Mouse (Mus musculus) lung, postnatal 10 days (tissue): ENCODE data around the gene Gm45785.

Source experiments
- DNase-seq: peaks from one replicate; pipeline ENCODE4 v3.0.0; 2021

Gene Gm45785

GRCm38 (mm10) chr7:140857550-140858505 is 1.7 kb upstream of the Gm45785 start, which contains the start of gene Bet1l:
Bet1l (minus strand) TSS chr7:140857577.
- no peak for DNase-seq

DNA sequence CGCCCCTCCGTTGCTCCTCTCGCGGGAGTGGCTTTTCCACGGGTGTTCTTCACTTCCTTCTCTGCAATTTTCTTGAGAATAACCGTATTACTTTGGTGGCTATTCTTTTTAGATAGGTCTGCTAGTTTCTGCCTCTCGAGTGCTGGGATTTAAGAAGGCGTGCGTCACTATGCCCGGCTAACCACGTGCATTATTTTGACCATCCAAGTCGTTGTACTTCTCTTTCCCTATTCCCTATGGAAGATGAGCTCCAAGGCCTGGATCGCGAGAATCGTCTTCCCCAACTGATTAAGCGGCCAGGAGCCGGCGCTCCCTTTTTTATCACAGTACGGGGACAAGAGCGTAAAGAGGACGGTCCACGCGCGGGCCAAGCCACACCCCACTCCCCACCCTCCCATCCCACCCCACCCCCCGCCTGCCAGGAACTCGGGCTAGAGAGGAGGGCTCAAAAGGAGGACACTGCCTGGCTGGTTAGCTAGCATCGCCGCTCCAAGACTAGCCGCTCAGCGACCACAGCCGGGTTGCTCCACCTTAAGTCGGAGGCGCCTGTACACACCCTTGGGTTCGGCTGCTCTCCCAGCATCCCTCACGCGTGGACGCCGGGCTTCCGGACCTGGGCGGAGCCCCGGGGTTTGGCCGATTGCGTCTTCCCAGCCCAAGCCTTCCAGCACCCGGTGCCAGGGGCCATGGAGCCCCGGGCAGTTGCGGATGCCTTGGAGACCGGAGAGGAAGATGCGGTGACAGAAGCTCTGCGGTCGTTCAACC is 836 bp upstream of the Gm45785 start, which contains the start of gene Ric8a:
TSS of gene Ric8a (plus strand) at position 173 of the 765 bp plus-strand sequence.
- peak; percentile 96 for DNase-seq

DNA sequence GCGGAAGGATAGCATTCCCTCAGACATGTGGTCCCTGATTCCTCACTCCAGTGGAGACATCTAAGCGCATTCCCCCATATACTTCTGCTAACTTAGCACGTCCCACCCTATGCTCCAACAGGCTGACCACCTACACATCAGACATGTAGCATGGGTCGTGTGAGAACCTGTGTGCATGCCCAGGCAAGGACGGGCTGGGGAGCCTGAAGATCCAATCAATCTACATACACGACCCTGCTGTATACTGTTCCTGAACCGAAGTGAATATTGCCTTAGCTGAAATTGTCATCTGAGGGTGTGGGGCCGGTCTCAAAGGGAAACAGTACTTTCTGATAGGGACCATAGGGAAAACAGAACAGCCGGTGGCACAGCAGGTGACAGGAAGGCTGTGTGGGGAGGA is 950 bp downstream of the Gm45785 start:
- DNase-seq: no peak

GRCm38 (mm10) chr7:140854483-140854882 is 1.6 kb downstream of the Gm45785 start:
- no peak for DNase-seq

DNA sequence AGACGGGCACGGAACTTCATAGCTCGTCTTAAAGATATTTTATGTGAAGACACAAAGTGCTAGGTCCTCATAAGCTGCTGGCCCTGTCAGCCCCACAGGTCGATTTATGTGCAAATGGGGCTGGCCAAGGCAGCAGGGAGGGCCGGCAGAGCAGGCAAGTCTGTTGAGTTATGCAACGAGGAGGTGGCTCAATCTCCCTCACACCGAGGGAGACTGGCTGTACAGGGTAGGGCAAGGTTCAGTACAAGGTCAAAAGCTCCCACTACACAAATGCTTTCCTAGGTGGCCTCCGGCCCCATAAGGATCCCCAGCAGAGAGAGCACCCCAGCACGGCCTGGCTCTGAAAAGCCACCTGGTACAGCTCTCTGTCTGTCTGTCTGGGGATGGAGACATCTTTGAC is 2.7 kb downstream of the Gm45785 start:
- DNase-seq: no peak

DNA sequence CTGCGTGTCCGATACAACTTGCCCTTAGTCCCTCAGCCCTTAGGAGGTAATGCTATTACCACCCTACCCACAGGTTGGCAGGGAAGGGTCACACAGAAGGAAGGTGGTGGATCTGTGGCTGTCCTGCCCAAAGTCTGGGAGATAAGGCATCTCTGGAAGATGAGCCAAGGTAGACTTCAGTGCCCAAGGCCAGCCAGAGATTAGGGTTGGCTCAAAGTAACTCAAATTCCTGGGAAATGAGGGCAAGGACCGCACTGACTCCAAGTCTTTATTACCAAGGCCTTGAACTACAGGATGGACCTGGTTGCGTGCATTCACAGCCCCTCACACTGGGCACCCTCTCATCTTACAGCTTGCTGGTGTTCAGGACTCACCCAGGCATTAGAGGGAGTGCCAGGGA is 4.2 kb downstream of the Gm45785 start:
- no peak for DNase-seq

- DNase-seq: no peak
These were observed 7.5 kb downstream of the Gm45785 start for GRCm38 (mm10) chr7:140848591-140848990.

DNA sequence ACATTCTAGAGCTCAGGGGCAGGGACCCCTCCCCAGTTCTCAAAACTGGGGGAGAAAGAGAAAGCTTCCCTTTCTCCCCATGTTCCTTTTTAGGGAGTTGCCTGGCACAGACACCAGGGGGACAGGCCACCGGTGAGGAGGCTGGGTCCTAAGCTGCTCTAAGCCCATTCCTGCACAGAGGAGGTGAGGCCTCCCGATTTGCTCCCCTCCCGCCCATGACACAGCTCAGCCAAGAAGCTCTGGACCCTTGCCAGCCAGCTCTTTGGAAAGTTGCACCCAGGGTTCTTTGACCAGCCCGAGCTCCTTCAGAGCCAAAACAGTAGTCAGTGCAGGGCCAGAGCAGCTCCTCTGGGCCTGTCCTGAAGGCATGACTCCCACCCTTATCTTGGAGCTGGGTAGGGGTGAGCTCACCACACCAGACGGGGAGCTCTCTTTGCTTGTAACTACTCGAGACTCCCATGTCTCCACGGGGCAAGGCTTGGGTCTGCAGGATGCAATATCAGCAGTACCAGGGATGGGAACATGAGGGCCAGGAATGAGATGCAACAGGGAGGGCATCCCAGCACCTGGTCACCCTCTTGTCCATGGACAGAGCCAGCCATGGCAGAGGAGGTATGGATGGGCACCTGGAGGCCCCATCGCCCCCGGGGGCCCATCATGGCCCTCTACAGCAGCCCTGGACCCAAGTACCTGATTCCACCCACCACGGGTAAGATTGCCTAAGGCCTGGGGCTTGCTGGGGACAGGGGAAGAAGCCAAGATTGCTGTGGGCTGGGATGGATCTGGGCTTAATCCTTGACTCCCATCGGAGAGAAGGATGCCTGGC is 8.2 kb downstream of the Gm45785 start, which contains the start of gene Odf3:
TSS of gene Odf3 (plus strand) at position 51 of the 826 bp plus-strand sequence.
- DNase-seq: peak; percentile 61

DNA sequence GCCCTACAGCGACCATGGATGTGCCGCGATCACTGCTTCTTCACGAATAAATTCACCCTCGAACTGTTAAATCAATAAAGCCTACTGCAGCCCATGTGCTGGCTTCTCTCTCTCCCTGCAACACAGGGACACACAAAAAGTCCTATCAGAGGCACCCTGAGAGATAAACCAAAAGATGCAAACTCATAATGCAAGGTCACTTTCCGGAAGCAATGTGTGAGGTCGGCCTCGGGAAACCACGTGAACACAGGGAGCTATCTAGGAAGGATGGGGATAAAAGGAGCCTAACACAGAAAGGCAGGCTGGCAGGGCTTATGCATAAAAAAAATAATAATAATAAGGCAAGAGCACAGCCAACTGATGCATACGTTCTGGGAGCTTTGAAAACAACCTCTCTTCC is 9.5 kb downstream of the Gm45785 start:
- DNase-seq: no peak

DNA sequence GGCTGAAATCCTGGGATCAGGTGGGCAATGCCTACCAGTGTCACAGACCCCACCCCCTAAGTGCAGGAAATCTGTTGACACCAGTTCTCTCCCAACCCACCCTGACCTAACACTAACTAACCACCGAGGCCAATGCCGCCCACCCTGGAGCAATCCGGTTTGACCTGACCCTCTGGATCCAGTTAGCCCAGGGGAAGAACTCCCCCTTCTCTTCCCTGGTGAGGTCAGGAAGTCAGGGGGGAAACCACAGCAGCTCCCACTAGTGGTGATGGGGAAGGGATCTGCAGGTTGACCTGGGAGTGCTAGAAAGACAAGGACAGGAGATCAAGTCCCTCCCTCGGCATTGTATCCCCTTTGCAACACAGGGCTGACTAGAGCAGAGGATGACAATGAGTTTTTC is 10.4 kb downstream of the Gm45785 start:
- no peak for DNase-seq

DNA sequence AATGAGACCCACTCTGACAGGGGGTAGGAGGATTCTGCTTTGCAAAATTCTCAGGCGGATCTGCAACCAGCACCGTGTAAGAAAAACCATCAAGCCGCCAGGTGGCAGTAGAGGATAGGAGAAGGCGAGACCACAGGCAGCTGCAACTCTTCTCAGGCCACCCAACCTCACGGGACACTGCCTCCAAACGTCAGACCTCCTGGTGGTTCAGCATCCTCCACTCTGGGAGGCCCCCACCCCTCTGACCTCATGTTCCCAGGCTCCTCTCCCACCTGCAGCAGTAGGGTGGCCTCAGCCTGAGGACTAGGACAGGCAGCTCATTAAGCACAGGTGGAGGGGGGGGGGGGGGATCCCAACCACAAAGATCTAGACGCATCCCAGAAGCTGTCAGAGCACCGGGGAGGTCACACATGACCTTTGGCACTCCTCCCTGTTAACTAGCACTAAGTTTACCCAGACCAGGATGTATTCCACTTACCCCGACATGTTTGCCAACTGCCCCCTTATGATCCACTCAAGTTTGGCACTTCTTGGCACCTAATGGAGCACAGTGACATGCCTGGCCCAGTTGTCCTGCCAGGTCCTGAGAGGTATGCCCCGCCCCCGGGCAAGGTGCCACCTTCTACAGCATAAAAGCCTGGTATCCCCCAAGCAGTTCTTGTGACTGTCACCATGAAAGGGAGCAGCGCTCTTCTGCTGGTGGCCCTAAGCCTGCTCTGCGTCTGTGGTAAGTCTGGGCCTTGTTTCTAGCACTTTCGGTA is 11.0 kb downstream of the Gm45785 start, which contains the start of gene Scgb1c1:
TSS of gene Scgb1c1 (plus strand) at position 643 of the 761 bp plus-strand sequence.
- peak; percentile 96 for DNase-seq

GRCm38 (mm10) chr7:140843806-140844205 is 12.3 kb downstream of the Gm45785 start:
- no peak for DNase-seq

- DNase-seq: no peak
These were observed 15.1 kb downstream of the Gm45785 start for GRCm38 (mm10) chr7:140840750-140841735.

GRCm38 (mm10) chr7:140839556-140839955 is 16.6 kb downstream of the Gm45785 start:
- DNase-seq: no peak

DNA sequence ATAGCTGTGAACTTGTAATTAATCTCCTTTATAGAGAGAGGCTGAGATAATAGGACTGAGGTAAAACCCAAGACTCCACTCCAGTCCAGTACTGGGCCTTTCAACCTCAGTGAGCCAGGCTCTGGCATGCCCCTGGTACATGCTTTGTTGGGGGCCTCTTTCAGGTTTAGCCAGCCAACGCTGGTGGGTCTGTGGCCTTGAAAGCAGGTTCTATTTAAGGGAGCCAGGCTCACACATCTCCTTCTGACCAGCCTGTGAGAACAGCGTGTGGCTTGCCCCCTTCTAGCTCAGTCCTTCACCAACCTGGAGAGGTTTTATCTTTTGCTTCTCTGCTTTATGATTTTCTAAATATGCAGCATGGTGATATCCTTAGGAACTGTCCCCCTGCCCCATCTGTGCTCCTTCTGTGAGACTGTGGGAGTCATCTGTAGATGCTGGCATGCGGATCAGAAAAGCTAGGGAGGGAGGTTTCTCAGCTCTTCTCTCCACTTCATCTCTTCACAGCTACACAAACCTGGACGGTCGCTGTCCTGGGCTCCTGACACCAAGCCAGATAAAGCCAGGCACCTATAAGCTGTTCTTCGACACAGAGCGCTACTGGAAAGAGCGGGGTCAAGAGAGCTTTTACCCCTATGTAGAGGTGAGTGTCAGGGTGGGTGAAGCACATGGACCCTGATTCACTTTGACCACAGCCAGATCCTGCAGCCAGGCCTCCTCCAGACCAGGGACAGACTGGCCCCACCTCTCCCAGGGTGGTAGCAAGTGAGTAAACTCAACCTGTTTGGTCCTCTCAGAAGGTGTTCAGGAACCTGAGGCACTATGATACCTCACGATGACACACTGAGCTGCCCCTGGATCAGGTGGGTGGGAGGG is 19.7 kb downstream of the Gm45785 start:
- no peak for DNase-seq

DNA sequence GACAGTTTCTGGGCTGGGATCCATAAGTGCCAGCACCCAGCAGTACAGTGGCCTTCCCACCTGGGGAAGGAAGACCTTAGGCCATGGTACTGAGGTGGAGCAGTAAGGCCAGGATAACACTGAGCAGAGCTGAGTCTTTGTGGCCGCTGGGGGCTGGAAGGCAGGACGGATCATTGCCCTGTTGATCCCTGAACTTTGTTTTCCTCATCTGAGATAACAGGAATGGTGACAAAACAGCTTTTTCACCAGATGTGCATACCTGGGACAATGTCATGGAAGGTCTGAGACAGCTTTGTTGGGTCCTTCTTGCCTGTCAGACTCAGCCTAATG is 20.4 kb downstream of the Gm45785 start:
- no peak for DNase-seq

- peak; percentile 45 for DNase-seq
These were observed 21.0 kb downstream of the Gm45785 start, which contains the start of gene Urah for GRCm38 (mm10) chr7:140834968-140835757. Urah (plus strand) TSS chr7:140835018.

DNA sequence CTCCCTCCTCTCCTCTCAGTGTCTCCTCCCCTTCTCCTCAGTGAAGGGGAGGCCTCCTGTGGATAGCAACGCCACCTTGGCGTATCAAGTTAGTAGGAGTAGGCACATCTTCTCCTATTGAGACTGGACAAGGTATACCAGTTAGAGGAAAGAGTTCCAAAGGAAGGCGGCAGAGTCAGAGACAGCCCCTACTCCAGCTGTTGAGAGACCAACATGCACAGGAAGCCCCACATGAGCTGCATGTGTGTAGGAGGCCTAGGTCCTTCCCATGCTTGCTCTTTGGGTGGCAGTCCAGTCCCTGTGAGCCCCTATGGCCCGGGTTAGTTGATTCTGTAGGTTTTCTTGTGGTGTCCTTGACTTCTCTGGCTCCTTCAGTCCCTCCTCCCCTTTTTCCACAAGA is 22.8 kb downstream of the Gm45785 start:
- DNase-seq: no peak

DNA sequence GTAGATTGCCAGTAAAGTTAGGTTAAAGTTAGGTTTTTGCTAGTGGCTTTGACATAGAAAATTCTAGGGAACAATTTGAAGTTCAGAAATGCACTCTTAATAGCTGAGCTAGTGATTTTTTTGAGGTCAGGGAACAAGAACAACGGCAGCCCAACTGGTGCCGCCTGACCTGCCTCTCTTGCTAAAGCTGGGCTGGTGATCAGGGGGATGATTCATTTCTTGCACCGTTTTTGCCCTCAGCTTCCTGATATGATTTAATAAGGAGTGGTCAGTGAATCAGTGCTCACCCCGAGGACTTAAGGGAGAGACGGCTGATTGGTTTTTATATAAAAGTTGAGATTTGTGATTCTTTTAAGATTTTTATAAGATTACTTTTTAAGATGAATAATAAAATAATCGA is 24.7 kb downstream of the Gm45785 start:
- no peak for DNase-seq
